ENCODE assay signal across 20 mouse cellular contexts in the genomic region with DNA sequence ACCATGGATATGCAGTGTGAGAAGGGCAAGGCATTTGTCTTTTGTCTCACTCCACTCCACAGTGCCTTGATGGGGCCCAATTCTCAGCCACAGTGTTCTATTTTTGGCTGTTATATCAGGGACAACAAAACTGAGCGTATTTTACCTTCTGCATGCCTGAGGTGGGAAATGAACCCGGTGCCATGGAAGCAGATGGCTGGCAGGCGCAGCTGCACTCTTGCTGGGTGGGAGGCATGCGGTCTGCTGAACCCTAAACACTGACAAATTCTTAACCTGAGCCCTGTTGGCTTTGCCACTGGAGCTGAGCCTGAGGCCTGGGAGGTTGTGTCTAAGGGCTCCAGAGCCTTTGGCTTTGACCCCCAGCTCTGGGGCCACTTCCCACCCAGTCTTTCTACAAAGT. TPM values are rescaled to one million over a fixed set of nuclear protein-coding genes. Genes with fewer than 3 reads are reported as not detected.
DNase-seq lines count a peak whose midpoint lies in the region; ATAC-seq lines count a peak whose summit lies in the region.
"Had no signal": no experiment of that assay in that cellular context is flagged by ENCODE, and none has a peak within 500 bp of the region (broad histone marks: within the 10 kb centered on the region; RNA-seq: fewer than 3 reads in every experiment).

No protein-coding gene starts in this region.

- peaks cover 23% of the 10 kb centered on the region for H3K36me3 ChIP-seq in heart, embryonic 14.5 days (ENCODE audit: control insufficient read depth, insufficient read depth, low read length)
- H3K36me3 ChIP-seq in midbrain, embryonic 11.5 days (ENCODE audit: control insufficient read depth, insufficient read depth, low read length): no peaks in the 10 kb centered on the region; the same call in 1 of the 2 replicates
- H3K36me3 ChIP-seq in midbrain, embryonic 10.5 days: peaks cover 79% of the 10 kb centered on the region

- ATAC-seq in cerebellum, adult (ENCODE audit: insufficient number of reproducible peaks, low FRiP score, low TSS enrichment): no peak
- ATAC-seq in heart, embryonic 14.5 days (ENCODE audit: insufficient number of reproducible peaks, insufficient read depth, low FRiP score, low read depth): no peak
- ATAC-seq in midbrain, embryonic 11.5 days (ENCODE audit: low FRiP score): no peak
- ATAC-seq: activated CD4-positive, CD25-positive, alpha-beta regulatory T cell, adult 4 months had no signal

- no peak overlapping the region for H3K4me3 ChIP-seq in heart, embryonic 14.5 days (ENCODE audit: control insufficient read depth in 1 of 2, insufficient read depth in 1 of 2, low read depth in 1 of 2, low read length in 2 of 2)
- H3K4me3 ChIP-seq in midbrain, embryonic 11.5 days (ENCODE audit: low read depth, low read length): no peak overlapping the region
- no peak overlapping the region for H3K4me3 ChIP-seq in midbrain, embryonic 10.5 days
- H3K4me3 ChIP-seq: embryonic facial prominence, embryonic 13.5 days; forebrain, embryonic 12.5 days had no signal

- no peaks in the 10 kb centered on the region for H3K9me3 ChIP-seq in heart, embryonic 14.5 days (ENCODE audit: control insufficient read depth, low read length)
- H3K9me3 ChIP-seq in midbrain, embryonic 11.5 days (ENCODE audit: control insufficient read depth, low read length): no peaks in the 10 kb centered on the region
- no peaks in the 10 kb centered on the region for H3K9me3 ChIP-seq in midbrain, embryonic 10.5 days (replicated peaks)
- H3K9me3 ChIP-seq: embryonic facial prominence, embryonic 13.5 days; forebrain, embryonic 12.5 days; megakaryocyte, embryonic 14.5 days had no signal

- intact Hi-C loops in heart, postnatal 10 days (cut with DNase I): no loop called here

- H3K27ac ChIP-seq in heart, embryonic 14.5 days (replicated peaks in 1 of 2; ENCODE audit: control insufficient read depth in 1 of 2, insufficient read depth in 1 of 2, low read depth in 2 of 2, low read length in 2 of 2): peak overlapping the region; percentile 72 to 79
- H3K27ac ChIP-seq in midbrain, embryonic 11.5 days (ENCODE audit: low read depth, low read length): no peak overlapping the region
- H3K27ac ChIP-seq in midbrain, embryonic 10.5 days (replicated peaks): no peak overlapping the region
- H3K27ac ChIP-seq: embryonic facial prominence, embryonic 13.5 days; forebrain, embryonic 12.5 days had no signal

- peak; percentile 22 for DNase-seq in cerebellum, adult 11 months
- DNase-seq in heart, postnatal 10 days: no peak
- DNase-seq in midbrain, embryonic 11.5 days (ENCODE audit: low spot score, missing footprints): peak; percentile 69
- no peak for DNase-seq in midbrain, embryonic 10.5 days (ENCODE audit: low spot score)
- no peak for DNase-seq in thymus, postnatal 0 days (ENCODE audit: low spot score)
- DNase-seq in urinary bladder, postnatal 36 days (ENCODE audit: low spot score in 2 of 2): no peak
- DNase-seq: gastrocnemius, postnatal 25 days; heart, postnatal 36 days; kidney, adult 11 months; kidney, postnatal 14 days; liver; lung, adult 2 months; thymus, postnatal 14 days had no signal

- 0 out of 2 replicates have a peak overlapping the region, but pooled peaks have one; percentile 13 for H3K9ac ChIP-seq in heart, embryonic 14.5 days (ENCODE audit: low read length)
- no peak overlapping the region for H3K9ac ChIP-seq in midbrain, embryonic 11.5 days (ENCODE audit: low read length)
- H3K9ac ChIP-seq: embryonic facial prominence, embryonic 13.5 days; forebrain, embryonic 12.5 days had no signal

- WGBS in heart, embryonic 14.5 days: 29% methylated on average over 4 of the region's 4 CpGs
- 91% methylated on average over 4 of the region's 4 CpGs for WGBS in midbrain, embryonic 11.5 days
- 87% methylated on average over 4 of the region's 4 CpGs for WGBS in midbrain, embryonic 10.5 days

- H3K4me2 ChIP-seq in heart, embryonic 14.5 days (ENCODE audit: low read length): peak overlapping the region; percentile 28; the same call in 1 of the 2 replicates
- no peak overlapping the region for H3K4me2 ChIP-seq in midbrain, embryonic 11.5 days
- H3K4me2 ChIP-seq: embryonic facial prominence, embryonic 13.5 days; forebrain, embryonic 12.5 days had no signal

- H3K27me3 ChIP-seq in heart, embryonic 14.5 days (ENCODE audit: control insufficient read depth, insufficient read depth, low read length): no peaks in the 10 kb centered on the region
- no peaks in the 10 kb centered on the region for H3K27me3 ChIP-seq in midbrain, embryonic 11.5 days (ENCODE audit: control insufficient read depth, insufficient read depth, low read length)
- H3K27me3 ChIP-seq in midbrain, embryonic 10.5 days (ENCODE audit: low read depth, poor library complexity, severe bottlenecking): no peaks in the 10 kb centered on the region
- H3K27me3 ChIP-seq: CH12.LX; embryonic facial prominence, embryonic 13.5 days; forebrain, embryonic 12.5 days; megakaryocyte, embryonic 14.5 days had no signal

- peaks cover 15 to 26% of the 10 kb centered on the region in 2 experiments for H3K4me1 ChIP-seq in heart, embryonic 14.5 days (ENCODE audit: control insufficient read depth in 2 of 2, insufficient read depth in 2 of 2, low read length in 2 of 2)
- H3K4me1 ChIP-seq in midbrain, embryonic 11.5 days (ENCODE audit: control insufficient read depth, insufficient read depth, low read length): no peaks in the 10 kb centered on the region
- H3K4me1 ChIP-seq in midbrain, embryonic 10.5 days: no peaks in the 10 kb centered on the region
- H3K4me1 ChIP-seq: embryonic facial prominence, embryonic 13.5 days had no signal

RNA-seq across cellular contexts. Expression of gene Tti1, which starts 42.6 kb away (rescaled TPM):
- 23.5 and 24.4 TPM in 2 replicates for polyA plus RNA-seq in heart, embryonic 14.5 days (2014; fragmentation: Nextera tagmentation; extraction: Ambion mirVana)
- 10 to 100 TPM; 21.3 to 26.1 TPM for total RNA-seq in heart, postnatal 10 days (2021)
- 28.8 and 30.3 TPM in 2 replicates for polyA plus RNA-seq in midbrain, embryonic 11.5 days (2014; fragmentation: Nextera tagmentation; extraction: Ambion mirVana)
- polyA plus RNA-seq in midbrain, embryonic 10.5 days (2016; fragmentation: Nextera tagmentation; extraction: Ambion mirVana): 41.6 and 43.4 TPM in 2 replicates
- polyA plus RNA-seq in thymus, postnatal 0 days (2015; fragmentation: Nextera tagmentation; extraction: Ambion mirVana): 18.9 and 22.0 TPM in 2 replicates

RNA-seq across cellular contexts. Expression of gene Rprd1b, which starts 42.7 kb away (rescaled TPM):
- polyA plus RNA-seq in heart, embryonic 14.5 days (2014; fragmentation: Nextera tagmentation; extraction: Ambion mirVana): 25.8 and 28.4 TPM in 2 replicates
- total RNA-seq in heart, postnatal 10 days (2021): 10 to 100 TPM; 30.0 to 32.4 TPM
- polyA plus RNA-seq in midbrain, embryonic 11.5 days (2014; fragmentation: Nextera tagmentation; extraction: Ambion mirVana): 64.9 and 68.1 TPM in 2 replicates
- polyA plus RNA-seq in midbrain, embryonic 10.5 days (2016; fragmentation: Nextera tagmentation; extraction: Ambion mirVana): 56.6 and 60.8 TPM in 2 replicates
- polyA plus RNA-seq in thymus, postnatal 0 days (2015; fragmentation: Nextera tagmentation; extraction: Ambion mirVana): 39.6 and 47.8 TPM in 2 replicates

Comparison
In these comparisons a context has a peak if more than half of its experiments do, and no peak if none do; other contexts are left out.
1. DNase-seq: peak in cerebellum, adult 11 months (single experiment) and midbrain, embryonic 11.5 days (single experiment); none in heart, postnatal 10 days (0 of 2), midbrain, embryonic 10.5 days (single experiment), thymus, postnatal 0 days (single experiment) and urinary bladder, postnatal 36 days (0 of 2).
2. H3K27ac ChIP-seq: peak in heart, embryonic 14.5 days (2 of 2); none in midbrain, embryonic 11.5 days (single experiment) and midbrain, embryonic 10.5 days (single experiment).